Mouse (Mus musculus) megakaryocyte, embryonic 14.5 days (primary cell): ENCODE results near the gene Fgd5.

Experiments used
- FLI1 ChIP-seq: IDR thresholded peaks from 2 replicates; pipeline ENCODE4 v1.6.1; 2012; ENCODE audit warnings: low read length, inconsistent platforms, mixed read lengths
- GATA1 ChIP-seq: IDR thresholded peaks from 3 replicates; pipeline ENCODE4 v1.6.1; 2012; ENCODE audit warnings: mixed read lengths, low read length, inconsistent platforms, borderline replicate concordance

DNA sequence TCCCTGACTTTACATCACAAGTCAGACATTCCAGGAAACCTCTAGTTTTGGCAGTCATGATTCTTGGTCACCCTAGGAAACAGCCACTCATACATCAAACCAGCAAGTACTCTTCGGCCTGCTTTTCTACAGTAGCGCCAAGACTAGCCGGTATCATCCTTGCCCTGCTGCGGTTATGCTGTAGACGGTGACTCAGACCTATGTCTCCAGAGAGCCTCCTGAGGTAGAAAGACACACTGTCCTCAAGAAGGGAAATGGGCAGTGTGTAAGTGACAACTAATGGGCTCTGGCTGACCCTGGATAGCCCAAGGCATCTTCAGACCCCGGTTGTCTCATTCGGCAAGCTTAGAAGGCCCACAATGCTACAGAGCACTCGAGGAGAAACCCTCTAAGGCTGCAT is 13.6 kb upstream of the Fgd5 start:
- TF ChIP-seq GATA1 (no peak), FLI1 (no peak)
